Comparison of ENCODE assay signal across 19 mouse cellular contexts in genomic region chr1:178677160-178677559, GRCm38 (mm10).
A peak's percentile ranks its signal among the peaks of the same experiment; 100 is the strongest.
DNase-seq lines count a peak whose midpoint lies in the region; ATAC-seq and TF ChIP-seq lines count a peak whose summit lies in the region.
"Had no signal": no experiment of that assay in that cellular context is flagged by ENCODE, and none has a peak within 500 bp of the region (broad histone marks: within the 10 kb centered on the region; RNA-seq: fewer than 3 reads in every experiment).

No protein-coding gene starts in this region.

- peak; percentile 53 for ATAC-seq in hindbrain, embryonic 11.5 days (ENCODE audit: low FRiP score)
- peak; percentile 87 for ATAC-seq in kidney, postnatal 0 days (replicated peaks; ENCODE audit: low FRiP score, low read depth)
- ATAC-seq in hindbrain, embryonic 14.5 days (ENCODE audit: low FRiP score) = peak; percentile 71; the same call in 1 of the 2 replicates
- ATAC-seq in neural tube, embryonic 13.5 days (ENCODE audit: low read depth) = peak; percentile 87
- ATAC-seq in forebrain, embryonic 15.5 days (replicated peaks) = no peak

- DNase-seq in hindbrain, embryonic 11.5 days (ENCODE audit: low spot score) = no peak
- DNase-seq in hindbrain, embryonic 10.5 days (ENCODE audit: low spot score) = no peak
- peak; percentile 91 for DNase-seq in kidney, postnatal 0 days (ENCODE audit: low spot score)
- DNase-seq in kidney, adult 18-20 months = no peak
- no peak for DNase-seq in hindbrain, embryonic 14.5 days (ENCODE audit: low spot score)
- no peak for DNase-seq in right cerebral cortex, adult 18-20 months
- DNase-seq: adrenal gland, adult 2 months; B cell, adult 2 months; cerebellum, adult 9-10 months; heart, postnatal 4 days; kidney, adult 2 months; liver; lung, postnatal 10 days; midbrain, embryonic 14.5 days; thymus, postnatal 36 days had no signal

- H3K9ac ChIP-seq in hindbrain, embryonic 11.5 days (ENCODE audit: low read depth, low read length) = no peak overlapping the region
- no peak overlapping the region for H3K9ac ChIP-seq in kidney, postnatal 0 days (ENCODE audit: low read depth, low read length)
- no peak overlapping the region for H3K9ac ChIP-seq in hindbrain, embryonic 14.5 days
- H3K9ac ChIP-seq in neural tube, embryonic 13.5 days = no peak overlapping the region
- no peak overlapping the region for H3K9ac ChIP-seq in forebrain, embryonic 15.5 days (replicated peaks)

- 51% methylated on average over 12 of the region's 12 CpGs for WGBS in hindbrain, embryonic 11.5 days
- WGBS in hindbrain, embryonic 10.5 days = 68% methylated on average over 12 of the region's 12 CpGs
- 25% methylated on average over 12 of the region's 12 CpGs for WGBS in kidney, postnatal 0 days
- WGBS in hindbrain, embryonic 14.5 days = 31% methylated on average over 12 of the region's 12 CpGs
- 6% methylated on average over 12 of the region's 12 CpGs for WGBS in neural tube, embryonic 13.5 days
- 50% methylated on average over 12 of the region's 12 CpGs for WGBS in forebrain, embryonic 15.5 days

- no peak for TF ChIP-seq CTCF in kidney, postnatal 0 days (IDR thresholded peaks at IDR 0.05; ENCODE audit: low read depth)

- H3K36me3 ChIP-seq in hindbrain, embryonic 11.5 days (ENCODE audit: control insufficient read depth, insufficient read depth, low read length) = no peaks in the 10 kb centered on the region
- H3K36me3 ChIP-seq in hindbrain, embryonic 10.5 days = no peaks in the 10 kb centered on the region
- no peaks in the 10 kb centered on the region for H3K36me3 ChIP-seq in kidney, postnatal 0 days (ENCODE audit: insufficient read depth, low read length)
- no peaks in the 10 kb centered on the region for H3K36me3 ChIP-seq in hindbrain, embryonic 14.5 days (replicated peaks; ENCODE audit: control insufficient read depth, insufficient read depth)
- H3K36me3 ChIP-seq in neural tube, embryonic 13.5 days = no peaks in the 10 kb centered on the region
- H3K36me3 ChIP-seq in forebrain, embryonic 15.5 days = no peaks in the 10 kb centered on the region
- H3K36me3 ChIP-seq: forebrain, embryonic 10.5 days had no signal

- H3K27ac ChIP-seq in hindbrain, embryonic 11.5 days (ENCODE audit: low read depth, low read length) = no peak overlapping the region
- H3K27ac ChIP-seq in hindbrain, embryonic 10.5 days = no peak overlapping the region
- no peak overlapping the region for H3K27ac ChIP-seq in kidney, postnatal 0 days
- H3K27ac ChIP-seq in hindbrain, embryonic 14.5 days = no peak overlapping the region; the same call in 1 of the 2 replicates
- peak overlapping the region; percentile 34; the same call in 1 of the 2 replicates for H3K27ac ChIP-seq in neural tube, embryonic 13.5 days (replicated peaks)
- H3K27ac ChIP-seq in forebrain, embryonic 15.5 days (replicated peaks) = no peak overlapping the region
- H3K27ac ChIP-seq: forebrain, embryonic 10.5 days had no signal

- H3K27me3 ChIP-seq in hindbrain, embryonic 11.5 days (ENCODE audit: control insufficient read depth, insufficient read depth, low read length) = no peaks in the 10 kb centered on the region
- no peaks in the 10 kb centered on the region for H3K27me3 ChIP-seq in hindbrain, embryonic 10.5 days (ENCODE audit: insufficient read depth, poor library complexity, severe bottlenecking)
- no peaks in the 10 kb centered on the region for H3K27me3 ChIP-seq in kidney, postnatal 0 days (ENCODE audit: insufficient read depth, low read length)
- no peaks in the 10 kb centered on the region for H3K27me3 ChIP-seq in hindbrain, embryonic 14.5 days (ENCODE audit: control insufficient read depth, insufficient read depth, low read length)
- peaks cover 12% of the 10 kb centered on the region for H3K27me3 ChIP-seq in neural tube, embryonic 13.5 days
- no peaks in the 10 kb centered on the region for H3K27me3 ChIP-seq in forebrain, embryonic 15.5 days

- no peak overlapping the region for H3K4me2 ChIP-seq in hindbrain, embryonic 11.5 days (replicated peaks; ENCODE audit: low read depth, low read length)
- no peak overlapping the region for H3K4me2 ChIP-seq in kidney, postnatal 0 days (ENCODE audit: low read length)
- no peak overlapping the region for H3K4me2 ChIP-seq in hindbrain, embryonic 14.5 days (replicated peaks)
- no peak overlapping the region for H3K4me2 ChIP-seq in neural tube, embryonic 13.5 days
- H3K4me2 ChIP-seq in forebrain, embryonic 15.5 days (replicated peaks) = no peak overlapping the region

- no peaks in the 10 kb centered on the region for H3K4me1 ChIP-seq in hindbrain, embryonic 11.5 days (replicated peaks; ENCODE audit: control insufficient read depth, insufficient read depth, low read length)
- H3K4me1 ChIP-seq in hindbrain, embryonic 10.5 days (replicated peaks) = peaks cover 6% of the 10 kb centered on the region
- peaks cover 5% of the 10 kb centered on the region; the same call in 1 of the 2 replicates for H3K4me1 ChIP-seq in kidney, postnatal 0 days (replicated peaks; ENCODE audit: insufficient read depth, low read length)
- H3K4me1 ChIP-seq in hindbrain, embryonic 14.5 days (replicated peaks; ENCODE audit: control insufficient read depth, insufficient read depth, low read length) = peaks cover 14% of the 10 kb centered on the region
- peaks cover 31% of the 10 kb centered on the region for H3K4me1 ChIP-seq in neural tube, embryonic 13.5 days (replicated peaks)
- H3K4me1 ChIP-seq in forebrain, embryonic 15.5 days = no peaks in the 10 kb centered on the region

- H3K9me3 ChIP-seq in hindbrain, embryonic 11.5 days (ENCODE audit: control insufficient read depth, low read length) = no peaks in the 10 kb centered on the region
- no peaks in the 10 kb centered on the region for H3K9me3 ChIP-seq in hindbrain, embryonic 10.5 days
- H3K9me3 ChIP-seq in kidney, postnatal 0 days (replicated peaks; ENCODE audit: low read length) = no peaks in the 10 kb centered on the region
- no peaks in the 10 kb centered on the region for H3K9me3 ChIP-seq in hindbrain, embryonic 14.5 days (ENCODE audit: control insufficient read depth, low read length)
- H3K9me3 ChIP-seq in neural tube, embryonic 13.5 days = no peaks in the 10 kb centered on the region
- no peaks in the 10 kb centered on the region for H3K9me3 ChIP-seq in forebrain, embryonic 15.5 days
- H3K9me3 ChIP-seq: forebrain, embryonic 10.5 days had no signal

- no peak overlapping the region for H3K4me3 ChIP-seq in hindbrain, embryonic 11.5 days (ENCODE audit: low read depth, low read length)
- H3K4me3 ChIP-seq in hindbrain, embryonic 10.5 days = no peak overlapping the region
- no peak overlapping the region for H3K4me3 ChIP-seq in kidney, postnatal 0 days (replicated peaks; ENCODE audit: low read depth, low read length)
- no peak overlapping the region for H3K4me3 ChIP-seq in hindbrain, embryonic 14.5 days (replicated peaks; ENCODE audit: low read length)
- no peak overlapping the region for H3K4me3 ChIP-seq in neural tube, embryonic 13.5 days
- H3K4me3 ChIP-seq in forebrain, embryonic 15.5 days = no peak overlapping the region
- H3K4me3 ChIP-seq: forebrain, embryonic 10.5 days; myocyte had no signal
